Comparison of ENCODE assay signal across 18 mouse cellular contexts in the genomic region with DNA sequence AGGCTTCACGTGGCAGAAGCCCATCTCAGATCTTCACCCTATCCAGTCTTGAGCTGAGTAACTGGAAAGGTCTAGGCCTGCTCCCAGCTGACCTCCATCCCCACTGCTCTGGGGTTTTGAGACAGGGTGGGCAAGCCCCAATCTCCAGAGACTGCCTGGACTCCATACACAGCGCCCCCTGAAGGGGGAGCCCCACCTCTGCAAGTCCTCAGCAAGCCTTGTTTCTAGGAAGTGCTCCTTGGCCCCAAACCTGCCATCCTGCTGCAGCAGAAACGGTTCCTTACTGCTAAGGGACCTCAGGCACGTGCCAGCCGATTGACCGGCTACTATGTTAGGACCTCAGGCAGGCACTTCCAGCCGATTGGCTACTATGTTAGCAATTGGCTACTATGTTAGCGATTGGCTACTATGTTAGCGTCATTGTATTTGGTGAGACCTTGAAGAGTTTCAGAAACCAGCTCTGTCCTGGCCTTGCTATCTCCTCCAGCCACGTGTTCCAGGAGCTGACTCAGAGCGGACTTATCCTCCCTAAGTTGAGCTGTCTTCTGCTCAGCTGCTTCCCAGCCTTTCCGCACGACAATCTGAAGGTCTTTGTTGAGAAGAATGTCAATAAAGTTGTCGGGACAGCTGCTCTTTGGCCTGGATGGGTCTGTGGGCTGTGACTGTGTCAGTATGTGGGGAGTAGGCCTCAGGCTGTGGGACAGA. TPM values are rescaled to one million over a fixed set of nuclear protein-coding genes. Genes with fewer than 3 reads are reported as not detected.
DNase-seq lines count a peak whose midpoint lies in the region; ATAC-seq and TF ChIP-seq lines count a peak whose summit lies in the region.
"Had no signal": no experiment of that assay in that cellular context is flagged by ENCODE, and none has a peak within 500 bp of the region (broad histone marks: within the 10 kb centered on the region; RNA-seq: fewer than 3 reads in every experiment).

No protein-coding gene starts in this region.

- WGBS in kidney, postnatal 0 days, result 66% methylated on average over 14 of the region's 14 CpGs

- peak; percentile 83 to 90 for DNase-seq in adrenal gland, adult (ENCODE audit: inconsistent age in 2 of 2, low spot score in 1 of 2)
- no peak for DNase-seq in adrenal gland, postnatal 25 days
- no peak for DNase-seq in kidney, postnatal 0 days (ENCODE audit: low spot score)
- no peak for DNase-seq in kidney, postnatal 25 days
- peak; percentile 39 for DNase-seq in retina, postnatal 1 day
- DNase-seq in retina, embryonic 14.5 days (ENCODE audit: low spot score), result no peak
- no peak for DNase-seq in T-cell, adult 2 months (ENCODE audit: low spot score)
- DNase-seq: gastrocnemius, postnatal 14 days; kidney, postnatal 36 days; lung, adult 2 months; spleen, adult 18-20 months had no signal

- no peaks in the 10 kb centered on the region for H3K36me3 ChIP-seq in kidney, postnatal 0 days (ENCODE audit: insufficient read depth, low read length)
- H3K36me3 ChIP-seq: embryonic facial prominence, embryonic 15.5 days; G1E; midbrain, embryonic 10.5 days had no signal

- no peak overlapping the region for H3K9ac ChIP-seq in kidney, postnatal 0 days (ENCODE audit: low read depth, low read length)
- H3K9ac ChIP-seq: embryonic facial prominence, embryonic 15.5 days had no signal

- no peak overlapping the region for H3K4me3 ChIP-seq in kidney, postnatal 0 days (replicated peaks; ENCODE audit: low read depth, low read length)
- H3K4me3 ChIP-seq: embryonic facial prominence, embryonic 15.5 days; midbrain, embryonic 10.5 days had no signal

- no peak overlapping the region for H3K4me2 ChIP-seq in kidney, postnatal 0 days (ENCODE audit: low read length)
- H3K4me2 ChIP-seq: embryonic facial prominence, embryonic 15.5 days had no signal

- no peak overlapping the region for H3K27ac ChIP-seq in kidney, postnatal 0 days
- H3K27ac ChIP-seq: midbrain, embryonic 10.5 days had no signal

- ATAC-seq in kidney, postnatal 0 days (replicated peaks; ENCODE audit: low FRiP score, low read depth), result no peak
- ATAC-seq in monocyte, adult 5-6 weeks (replicated peaks; ENCODE audit: insufficient number of reproducible peaks, low FRiP score, low TSS enrichment, poor library complexity, severe bottlenecking), result no peak
- ATAC-seq: forebrain, embryonic 14.5 days; hindbrain, embryonic 16.5 days had no signal

- H3K4me1 ChIP-seq in kidney, postnatal 0 days (replicated peaks; ENCODE audit: insufficient read depth, low read length), result peaks cover 7% of the 10 kb centered on the region; the same call in 1 of the 2 replicates

- no peaks in the 10 kb centered on the region for H3K9me3 ChIP-seq in kidney, postnatal 0 days (replicated peaks; ENCODE audit: low read length)
- H3K9me3 ChIP-seq: embryonic facial prominence, embryonic 15.5 days; midbrain, embryonic 10.5 days had no signal

- TF ChIP-seq CTCF in kidney, postnatal 0 days (IDR thresholded peaks at IDR 0.05; ENCODE audit: low read depth), result peak; percentile 35; the same call in 1 of the 2 replicates

- H3K27me3 ChIP-seq in kidney, postnatal 0 days (ENCODE audit: insufficient read depth, low read length), result 0 out of 2 replicates have a peak, but pooled peaks cover 6% of the 10 kb centered on the region

RNA-seq across cellular contexts. Expression of a gene that starts 18.9 kb away (rescaled TPM):
- 7.4 and 13.7 TPM in 2 replicates for total RNA-seq in adrenal gland, postnatal 25 days (2021)
- 2.2 and 2.7 TPM in 2 replicates for polyA plus RNA-seq in kidney, postnatal 0 days (2015; fragmentation: Nextera tagmentation; extraction: Ambion mirVana)
- not detected in 3 replicates for total RNA-seq in monocyte, adult 5-6 weeks (2017)
- total RNA-seq: common myeloid progenitor, adult 5-6 weeks; G1E had no signal
- polyA plus RNA-seq: G1E had no signal

RNA-seq across cellular contexts. Expression of a gene that starts 20.6 kb away (rescaled TPM):
- 35.6 and 47.0 TPM in 2 replicates for total RNA-seq in adrenal gland, postnatal 25 days (2021)
- 2.2 and 2.3 TPM in 2 replicates for polyA plus RNA-seq in kidney, postnatal 0 days (2015; fragmentation: Nextera tagmentation; extraction: Ambion mirVana)
- total RNA-seq in monocyte, adult 5-6 weeks (2017), result not detected in 3 replicates
- total RNA-seq: common myeloid progenitor, adult 5-6 weeks; gastrocnemius, postnatal 14 days had no signal
- polyA plus RNA-seq: G1E had no signal

Comparison
In these comparisons a context has a peak if more than half of its experiments do, and no peak if none do; other contexts are left out.
1. DNase-seq: peak in adrenal gland, adult (2 of 2) and retina, postnatal 1 day (single experiment); none in adrenal gland, postnatal 25 days (single experiment), kidney, postnatal 0 days (single experiment), kidney, postnatal 25 days (0 of 2), retina, embryonic 14.5 days (single experiment) and T-cell, adult 2 months (single experiment).
2. RNA of a gene that starts 20.6 kb away (total RNA-seq): 35.6 to 47.0 TPM in adrenal gland, postnatal 25 days; not detected in monocyte, adult 5-6 weeks; every median in the first group is over 10 times any median in the second.